Mouse (Mus musculus) megakaryocyte, embryonic 14.5 days (primary cell): ENCODE measurements around the gene Nsun7.

Experiments used
- FLI1 ChIP-seq: IDR thresholded peaks from 2 replicates; pipeline ENCODE4 v1.6.1; 2012; ENCODE audit warnings: low read length, inconsistent platforms, mixed read lengths
- GATA1 ChIP-seq: IDR thresholded peaks from 3 replicates; pipeline ENCODE4 v1.6.1; 2012; ENCODE audit warnings: mixed read lengths, low read length, inconsistent platforms, borderline replicate concordance

DNA sequence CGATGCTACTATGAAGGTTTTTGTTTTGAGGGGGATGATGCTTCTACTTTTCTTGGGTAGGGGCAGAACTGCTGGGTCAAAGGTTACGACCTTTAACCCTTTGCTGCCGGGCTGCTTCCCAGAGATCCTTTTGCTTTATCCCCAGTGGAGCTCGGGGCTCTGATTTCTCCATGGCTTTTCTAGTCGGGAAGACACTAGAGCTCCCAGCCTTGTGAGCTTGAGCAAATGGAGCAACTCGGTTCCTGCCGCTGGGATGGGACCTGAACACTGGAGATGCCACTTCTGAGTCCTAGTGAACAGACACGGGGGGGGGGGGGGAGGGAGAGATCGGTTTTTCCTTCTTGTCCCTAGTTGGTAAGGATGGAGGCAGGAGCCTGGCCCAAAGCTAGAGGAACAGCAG is 50.6 kb downstream of the Nsun7 start:
- TF ChIP-seq GATA1 (no peak), FLI1 (no peak)
